Mouse (Mus musculus) inflammation-experienced regulatory T-cells, adult 6 months (primary cell): ENCODE data around the gene Abhd14b. TPM values are rescaled to one million over a fixed set of nuclear protein-coding genes. Genes with fewer than 3 reads are reported as not detected.

Experiments
- ATAC-seq: one replicate; pipeline ENCODE4 v1.8.0; 2017
- polyA plus RNA-seq, 3 experiments: library from polyadenylated mRNA; unstranded; fragments of 100-300 nt; shearing (Covaris generic); gene quantifications; one replicate each; pipeline ENCODE4 v1.2.1; 2017

Gene Abhd14b
- polyA plus RNA-seq = 10 to 100 TPM in 2 of 3 experiments, 1 to 10 TPM in 1; 6.3 to 17.6 (median 12.6) TPM

DNA sequence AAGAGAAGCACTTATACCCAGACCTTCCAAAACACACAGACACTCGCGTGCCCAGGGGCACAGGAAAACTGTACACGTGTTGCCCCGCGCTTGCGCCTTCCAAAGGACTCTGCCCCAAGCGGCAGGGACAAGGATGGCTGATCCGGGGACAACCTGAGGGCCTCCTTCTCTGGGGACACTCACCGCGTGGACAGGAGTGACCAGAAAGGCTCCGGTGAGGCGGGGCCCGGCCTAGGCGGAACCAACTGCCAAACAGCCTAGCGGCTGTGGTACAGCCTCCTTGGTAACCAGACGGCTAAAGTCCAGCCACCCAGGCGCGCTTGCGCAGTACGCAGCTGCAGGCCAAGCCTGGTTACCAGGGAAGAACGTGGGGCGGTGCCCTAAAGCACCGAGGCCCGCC lies at the start of gene Abhd14b, which contains the start of gene Abhd14a:
Gene Abhd14b (plus strand): TSS at position 112 of the 400 bp plus-strand sequence.
Gene Abhd14a (minus strand): TSS at position 331 of the 400 bp plus-strand sequence.
- ATAC-seq = peak; percentile 74

DNA sequence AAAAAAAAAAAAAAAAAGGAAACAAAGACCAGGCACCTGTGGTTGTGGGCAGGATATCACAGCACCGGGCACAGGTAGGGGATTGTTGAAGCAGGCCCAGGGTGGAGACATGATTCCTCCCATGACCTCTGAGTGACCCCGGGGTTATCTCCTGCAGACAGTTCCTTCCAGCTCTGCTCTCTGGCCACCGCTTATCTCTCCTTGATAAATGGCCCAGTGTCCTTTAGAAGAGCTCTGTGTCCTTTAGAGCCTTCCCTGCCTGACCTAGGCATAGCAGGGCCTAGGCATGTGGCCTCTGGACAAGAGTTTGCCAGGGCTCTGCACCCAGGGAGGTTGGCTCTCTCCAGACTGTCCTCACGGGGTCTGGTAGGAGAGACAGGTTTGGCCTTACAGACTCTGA lies 49.5 kb upstream of the Abhd14b start:
- no peak for ATAC-seq

DNA sequence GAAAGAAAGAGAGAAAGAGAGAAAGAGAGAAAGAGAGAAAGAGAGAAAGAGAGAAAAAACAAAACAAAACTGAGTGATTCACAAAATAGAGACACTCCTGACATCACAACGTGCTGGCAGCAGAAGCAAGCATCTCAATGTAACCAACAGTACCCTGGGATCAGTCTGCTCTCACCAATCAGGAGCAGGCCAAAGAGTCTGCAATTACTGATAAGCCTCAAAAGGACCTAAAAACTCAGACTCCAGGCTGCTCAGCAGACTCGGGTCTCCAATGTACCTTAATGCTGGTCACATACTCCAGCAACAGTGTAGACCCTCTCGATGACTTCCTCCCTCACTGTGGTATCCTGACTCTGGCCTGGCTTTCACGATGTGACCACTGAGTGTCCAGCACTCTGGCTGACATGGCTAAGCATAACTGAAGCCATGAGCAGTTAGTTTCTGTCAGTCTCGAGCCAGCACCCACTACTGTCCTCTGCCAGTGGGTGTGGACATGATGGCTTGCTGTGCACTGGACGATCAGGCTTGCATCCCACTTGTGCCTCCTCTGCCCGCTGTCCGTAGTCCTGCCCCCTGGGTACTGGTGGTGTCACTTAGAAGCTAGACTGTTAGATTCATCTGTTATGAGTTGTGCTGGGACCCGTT lies 48.5 kb upstream of the Abhd14b start:
- no peak for ATAC-seq

DNA sequence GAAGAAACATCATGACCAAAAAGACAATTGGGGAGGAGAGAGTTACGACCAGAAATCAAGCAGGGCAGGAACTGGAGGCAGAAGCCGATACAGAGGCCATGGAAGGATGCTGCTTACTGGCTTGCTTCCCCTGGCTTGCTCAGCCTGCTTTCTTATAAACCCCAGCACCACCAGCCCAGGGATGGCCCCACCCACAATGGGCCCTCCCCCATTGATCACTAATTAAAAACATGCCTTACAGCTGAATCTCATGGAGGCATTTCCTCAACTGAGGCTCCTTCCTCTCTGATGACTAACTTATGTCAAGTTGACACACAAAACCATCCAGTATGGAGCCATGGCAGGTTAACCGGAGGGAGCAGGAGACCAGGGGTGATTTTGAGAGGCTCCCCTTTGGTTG lies 47.5 kb upstream of the Abhd14b start:
- no peak for ATAC-seq

DNA sequence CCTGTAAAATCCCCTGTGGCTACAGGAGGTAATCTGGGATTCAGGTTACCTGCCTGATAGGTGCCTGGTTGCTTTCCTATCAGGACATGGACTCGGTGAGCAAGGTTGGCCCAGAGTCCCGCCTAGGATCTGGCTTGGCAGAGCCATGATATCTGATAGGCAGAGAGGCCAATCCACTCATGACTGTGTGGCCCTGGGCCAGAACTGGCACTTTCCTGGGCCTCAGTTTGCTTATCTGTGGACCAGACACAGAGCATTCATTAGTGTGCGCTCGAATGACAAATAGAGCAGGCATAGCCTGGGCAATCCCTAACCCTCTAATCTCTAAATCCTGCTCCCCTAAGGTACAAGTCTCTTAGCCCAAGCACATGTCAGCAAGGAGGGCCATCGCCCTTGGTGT lies 45.1 kb upstream of the Abhd14b start:
- ATAC-seq = no peak

DNA sequence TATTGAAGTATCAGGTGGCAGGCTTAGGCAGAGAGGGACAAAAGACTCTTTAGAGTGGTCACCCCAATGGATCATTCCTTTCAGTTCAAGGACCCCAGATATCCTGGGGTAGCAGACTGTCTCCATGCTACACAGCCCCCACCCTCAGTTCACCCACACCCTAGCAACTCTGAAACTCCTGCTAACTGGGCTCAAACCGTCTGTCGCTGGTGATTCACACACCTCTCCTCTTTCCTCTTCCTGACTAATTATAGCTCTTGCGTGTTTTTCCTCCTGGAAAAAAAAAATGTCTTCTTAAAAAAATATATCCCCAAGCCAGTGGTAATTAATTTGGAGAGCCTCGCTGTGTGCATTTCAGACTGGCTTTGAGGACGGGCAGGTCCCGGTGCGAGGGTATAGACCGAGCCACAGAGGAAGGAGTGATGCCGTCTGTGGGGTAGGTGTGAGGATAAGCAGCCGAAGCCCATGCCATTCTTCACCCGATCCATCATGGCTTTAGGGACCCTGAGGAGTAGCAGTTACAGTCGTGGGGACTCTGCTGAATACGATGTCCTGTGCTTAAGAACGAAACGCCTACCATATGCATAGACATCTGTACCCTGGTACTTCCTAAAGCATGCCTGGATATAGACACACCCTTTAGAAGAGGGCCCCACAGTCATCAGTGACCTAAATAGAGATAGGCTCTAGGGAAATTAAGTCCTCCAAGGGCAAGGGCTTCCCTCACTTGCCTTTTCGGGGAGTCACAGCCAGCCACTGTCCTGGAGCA lies 44.5 kb upstream of the Abhd14b start:
- ATAC-seq = no peak

DNA sequence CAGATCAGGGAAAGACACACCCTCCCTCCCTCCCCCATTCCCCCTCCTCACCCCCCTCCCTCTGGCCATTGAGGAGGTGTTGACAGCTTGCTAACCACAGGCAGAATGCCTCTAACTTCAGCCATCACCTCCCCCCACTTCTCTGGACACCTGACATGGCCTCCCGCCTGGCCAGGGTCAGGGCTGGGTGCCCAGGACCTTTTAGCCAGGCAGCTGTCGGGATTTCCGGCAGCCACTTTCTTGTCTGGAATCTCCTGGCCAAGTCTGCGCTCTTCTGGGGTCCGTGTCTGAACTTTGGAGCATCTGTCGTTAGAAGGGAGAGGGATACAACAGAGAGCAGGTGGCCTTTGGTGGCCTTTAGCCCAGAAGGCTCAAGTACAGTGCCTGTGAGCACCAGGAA lies 42.0 kb upstream of the Abhd14b start:
- no peak for ATAC-seq

DNA sequence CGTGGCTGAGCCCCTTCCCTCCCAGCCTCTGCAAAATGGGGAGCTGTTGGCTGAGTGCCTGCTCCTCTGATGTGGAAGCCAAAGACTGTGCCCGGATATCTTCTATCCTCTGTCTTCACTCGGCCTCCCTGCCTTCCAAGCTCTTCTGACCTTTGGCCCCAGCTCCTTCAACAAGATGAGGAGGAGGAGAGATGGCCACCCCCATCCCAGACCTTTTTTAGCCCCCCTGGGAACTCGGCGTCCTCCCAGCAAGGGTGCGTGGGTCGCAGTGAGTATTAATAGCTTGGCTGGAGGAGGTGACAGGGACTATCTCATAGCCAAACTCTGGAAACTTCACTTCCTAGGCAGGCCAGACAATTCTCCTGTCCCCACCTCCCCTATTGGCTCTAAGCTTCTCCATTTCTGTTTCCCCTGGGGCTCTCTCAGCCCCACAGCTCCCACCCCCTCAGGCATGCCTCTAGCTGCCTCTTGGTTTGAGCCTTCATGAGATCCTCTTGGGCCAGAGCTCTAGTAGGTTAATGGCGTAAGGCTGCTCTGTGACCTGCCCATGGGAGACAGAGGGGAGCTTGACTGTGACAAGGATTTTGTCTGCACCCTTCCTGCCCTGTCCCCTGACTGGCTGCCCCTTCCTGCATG lies 40.7 kb upstream of the Abhd14b start:
- no peak for ATAC-seq

DNA sequence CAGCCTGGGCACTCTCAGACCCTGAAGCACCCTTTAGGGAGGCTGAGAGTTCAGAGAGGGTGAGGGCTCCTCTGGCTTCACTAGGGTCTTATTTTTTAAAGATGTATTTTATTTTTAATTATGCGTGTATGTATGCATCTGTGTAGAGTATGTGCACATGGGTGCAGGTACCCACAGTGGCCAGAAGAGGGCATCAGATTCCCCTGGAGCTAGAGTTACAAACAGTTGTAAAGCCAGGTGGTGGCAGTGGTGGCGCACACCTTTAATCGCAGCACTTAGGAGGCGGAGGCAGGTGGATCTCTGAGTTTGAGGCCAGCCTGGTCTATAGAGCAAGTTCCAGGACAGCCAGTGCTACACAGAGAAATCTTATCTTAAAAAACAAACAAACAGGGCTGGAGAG lies 38.2 kb upstream of the Abhd14b start:
- ATAC-seq = no peak

DNA sequence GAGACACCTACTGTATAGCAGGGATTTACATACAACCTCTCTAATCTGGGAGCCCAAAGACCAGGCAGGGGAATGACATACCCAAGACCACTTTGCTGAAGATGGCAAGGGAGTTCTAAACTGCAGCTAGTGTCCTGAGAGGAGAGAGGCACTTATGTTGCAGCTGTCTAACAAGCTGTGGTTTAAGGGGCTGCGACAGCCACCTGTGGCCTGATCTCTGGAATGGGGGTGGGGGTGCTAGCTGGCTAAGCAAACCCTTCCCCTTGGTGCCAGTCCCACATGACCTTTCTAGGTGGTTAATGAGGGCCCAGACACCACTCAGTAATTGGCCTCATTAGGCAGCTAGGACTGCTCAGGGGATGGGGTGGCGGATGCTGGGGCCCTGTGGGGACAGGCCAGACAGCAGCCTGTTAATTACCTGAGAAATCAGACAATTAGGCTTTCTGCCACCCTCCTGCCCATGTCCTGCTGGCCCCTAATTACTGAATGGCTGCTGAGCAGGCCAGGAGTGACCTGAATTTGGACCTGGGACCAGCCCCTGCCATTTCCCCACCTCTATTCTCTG lies 37.1 kb upstream of the Abhd14b start:
- no peak for ATAC-seq

DNA sequence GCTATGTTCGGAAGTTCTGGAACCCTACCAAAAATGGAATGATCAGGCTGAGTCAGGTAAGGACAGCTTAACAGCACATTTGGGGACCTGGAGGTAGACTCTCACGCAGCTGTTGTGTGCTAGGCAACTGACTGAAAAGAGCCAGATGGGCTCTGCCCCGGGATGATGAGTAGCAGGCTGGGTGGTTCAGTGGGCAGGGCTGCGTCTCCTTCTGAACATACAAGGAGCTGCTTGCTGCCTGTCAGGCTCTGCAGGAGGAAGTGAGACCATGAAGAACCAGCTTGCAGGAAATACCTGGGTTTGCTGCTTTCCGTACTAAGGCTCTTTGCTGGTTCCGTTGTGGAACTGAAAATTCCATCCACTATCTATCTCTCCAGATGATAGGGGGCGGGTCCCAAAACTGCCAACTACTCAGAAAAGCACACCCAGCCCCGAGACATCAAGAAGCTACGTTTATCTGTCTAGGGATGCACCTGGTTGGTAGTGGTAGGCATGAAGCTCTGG lies 36.1 kb upstream of the Abhd14b start:
- no peak for ATAC-seq

DNA sequence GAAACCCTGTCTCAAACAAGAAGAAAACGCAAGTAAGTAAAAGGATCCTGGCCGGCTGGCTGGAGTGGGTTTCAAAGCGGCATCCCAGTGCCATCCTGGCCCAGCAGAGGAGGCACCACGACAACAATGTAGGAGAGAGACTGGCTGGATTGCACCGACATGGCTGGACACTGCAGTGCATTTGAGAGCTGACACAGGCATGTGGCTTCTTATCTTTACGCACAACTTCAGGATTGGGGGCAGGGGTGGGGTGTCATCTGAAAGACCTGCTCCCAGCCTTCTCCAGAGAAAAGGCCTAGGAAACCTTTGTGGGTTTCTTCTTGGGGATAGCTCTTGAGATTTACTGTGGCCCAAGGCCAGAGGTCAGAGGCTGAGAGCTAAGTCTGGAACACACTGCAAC lies 35.5 kb upstream of the Abhd14b start:
- no peak for ATAC-seq

DNA sequence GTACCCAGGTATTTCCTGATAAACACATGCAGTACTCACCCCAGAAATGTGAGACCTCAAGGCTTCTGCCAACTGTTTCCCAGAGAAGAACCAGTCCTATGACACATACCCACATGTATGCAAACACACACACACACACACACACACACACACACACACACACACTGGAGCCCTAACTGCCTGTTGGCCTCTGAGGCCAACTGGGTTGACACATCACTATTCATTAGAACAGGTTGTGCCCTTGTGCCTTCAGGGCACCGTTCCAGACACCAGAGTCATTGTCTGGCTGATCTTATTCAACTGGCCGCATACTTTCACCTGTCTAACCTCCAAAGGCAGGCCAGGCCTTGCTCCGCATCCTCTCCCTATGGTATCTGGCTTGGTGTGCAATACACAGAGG lies 35.0 kb upstream of the Abhd14b start:
- ATAC-seq = no peak

DNA sequence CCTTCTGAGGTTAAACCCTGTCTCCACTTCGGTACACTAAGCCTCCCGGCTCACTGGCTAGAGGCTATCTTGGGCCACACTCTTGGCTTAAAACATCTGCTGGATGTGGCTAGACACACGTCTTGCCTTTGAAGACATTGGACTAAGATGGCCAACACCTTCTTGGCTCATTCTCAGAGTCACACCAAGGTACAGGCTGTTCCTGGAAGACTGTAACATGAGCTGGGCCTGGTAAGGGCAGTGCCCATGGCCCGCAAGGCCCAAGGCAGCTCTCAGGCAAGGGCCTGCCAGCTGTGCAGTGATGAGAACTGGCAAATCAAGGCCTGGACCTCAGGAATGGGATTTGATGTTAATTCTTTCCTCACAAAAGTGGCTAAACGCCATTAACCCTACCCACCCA lies 33.7 kb upstream of the Abhd14b start:
- ATAC-seq = no peak

DNA sequence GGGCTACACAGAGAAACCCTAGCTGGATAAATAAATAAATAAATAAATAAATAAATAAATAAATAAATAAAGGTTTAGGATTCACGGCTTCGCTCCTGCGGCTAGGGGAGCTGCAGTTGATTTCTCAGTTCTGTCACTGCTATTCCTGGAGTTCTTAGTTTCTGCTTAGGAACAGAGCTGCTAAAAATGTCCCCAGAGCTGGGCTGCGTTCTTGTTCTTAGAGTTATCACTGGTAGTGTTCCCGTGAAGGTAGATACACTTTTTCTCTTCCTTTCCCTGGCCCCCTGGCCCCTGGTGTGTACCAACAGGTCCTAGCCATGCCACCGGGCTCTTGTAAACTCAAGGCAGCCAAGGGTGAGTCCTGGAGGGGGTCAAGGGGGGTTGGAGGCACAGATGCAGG lies 30.4 kb upstream of the Abhd14b start:
- no peak for ATAC-seq

DNA sequence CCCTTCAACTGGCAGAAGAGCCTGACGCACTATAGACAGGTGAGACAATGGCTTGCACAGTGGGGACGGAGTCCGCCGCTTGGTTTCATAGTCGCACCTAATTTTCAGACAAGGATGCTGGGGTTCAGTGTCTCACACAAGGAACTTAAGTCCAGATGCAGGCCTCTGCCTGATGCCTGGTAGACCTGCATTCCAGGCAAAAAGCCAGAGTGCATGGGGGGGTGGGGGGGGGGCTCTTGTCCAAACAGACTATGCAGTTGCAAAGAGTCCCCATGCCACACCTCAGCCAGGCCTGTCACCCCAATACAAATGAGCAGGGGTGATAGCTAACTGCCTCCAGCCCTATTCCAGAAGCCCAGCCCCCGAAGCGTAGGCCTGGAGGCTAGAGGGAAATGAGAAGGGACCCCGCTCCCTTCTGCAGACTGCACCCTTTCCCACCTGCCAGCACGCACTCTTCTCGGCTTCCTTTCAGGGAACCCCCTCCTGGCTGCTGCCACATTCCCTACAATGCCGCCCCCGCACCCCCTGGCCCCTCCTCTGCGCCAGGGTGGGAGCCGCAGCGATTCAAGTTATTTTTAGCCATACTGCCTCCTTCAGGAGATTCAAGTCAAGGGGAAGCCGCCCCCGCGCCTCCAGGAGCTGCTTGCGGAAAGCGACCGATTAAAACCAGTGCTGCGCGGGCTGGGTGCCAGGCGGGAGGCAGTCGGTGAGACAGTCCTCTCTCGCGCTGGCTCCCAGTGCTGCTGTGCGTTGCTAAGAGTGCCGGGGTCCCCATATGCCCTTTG lies 29.2 kb upstream of the Abhd14b start:
- ATAC-seq = no peak

DNA sequence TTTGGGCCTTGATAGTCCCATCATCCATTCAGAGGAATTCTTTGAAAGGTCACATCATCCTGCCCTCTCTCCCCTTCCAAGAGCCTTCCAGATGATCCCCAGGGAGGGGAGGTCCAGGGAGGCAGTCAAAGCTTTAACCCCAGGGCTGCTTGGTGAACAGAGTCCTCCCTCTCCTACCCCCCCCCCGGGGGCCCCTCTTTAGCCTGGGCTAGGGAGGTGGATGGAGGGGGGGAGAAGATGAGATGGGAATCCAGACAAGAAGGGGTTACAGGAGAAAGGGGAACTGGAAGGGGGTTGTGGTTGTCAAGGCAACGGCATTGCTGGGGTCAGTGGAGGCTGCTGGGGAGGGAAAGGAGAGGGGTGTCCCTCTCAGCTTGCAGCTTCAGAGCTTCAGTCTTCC lies 26.7 kb upstream of the Abhd14b start:
- no peak for ATAC-seq

DNA sequence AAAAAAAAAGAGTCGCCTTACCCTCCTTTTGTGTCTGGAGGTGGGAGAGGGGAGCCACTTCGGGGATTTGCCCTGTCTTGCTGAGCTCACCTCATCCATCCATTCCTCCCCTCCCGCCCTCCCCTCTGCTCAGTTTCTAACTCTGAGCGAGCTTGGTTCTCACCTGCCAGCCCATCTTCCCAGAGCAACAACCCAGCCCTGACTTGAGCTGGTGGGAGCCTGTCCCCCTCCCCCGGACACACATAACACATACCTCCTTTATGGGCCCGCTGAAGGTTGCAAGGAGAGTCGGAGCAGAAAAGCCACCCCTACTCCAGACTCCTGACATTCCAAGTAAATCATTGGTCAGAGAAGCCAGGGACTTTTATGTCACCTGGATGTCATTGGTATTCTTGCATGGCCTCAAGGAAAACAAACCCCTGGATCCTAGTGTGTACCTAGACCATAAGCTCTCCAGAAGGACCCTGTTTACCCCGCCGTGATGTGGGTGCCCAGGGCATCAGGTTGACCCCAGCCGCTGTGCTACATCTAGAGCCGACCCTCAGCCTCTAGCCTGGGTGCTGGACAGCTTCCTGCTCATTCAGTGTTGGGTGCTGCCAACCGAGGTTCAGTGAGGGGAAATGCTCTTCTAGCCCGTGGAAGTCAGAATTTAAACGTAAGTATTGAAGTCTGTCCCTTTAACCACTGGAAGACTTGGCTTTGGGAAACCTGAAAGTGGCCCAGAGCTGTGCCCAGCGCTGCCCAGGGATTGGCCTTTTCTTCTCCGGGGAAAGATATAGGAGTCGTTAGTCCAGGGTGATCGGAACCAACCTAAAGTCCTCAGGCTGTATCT lies 26.0 kb upstream of the Abhd14b start:
- no peak for ATAC-seq

DNA sequence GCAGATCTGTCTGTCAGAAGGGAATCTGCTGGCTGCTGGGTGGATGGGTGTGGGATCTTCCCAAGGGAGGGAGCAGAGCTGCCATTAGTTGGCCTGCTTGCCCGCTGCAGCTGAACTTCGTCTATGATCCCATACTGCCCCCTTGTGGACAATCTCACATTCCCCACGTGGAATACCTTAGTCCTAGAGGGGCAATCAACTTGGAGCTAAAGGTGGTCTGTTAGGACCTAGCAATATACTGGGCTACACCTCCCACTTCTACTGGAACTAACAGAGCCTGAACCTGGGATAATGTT lies 25.4 kb upstream of the Abhd14b start:
- peak; percentile 64 for ATAC-seq

DNA sequence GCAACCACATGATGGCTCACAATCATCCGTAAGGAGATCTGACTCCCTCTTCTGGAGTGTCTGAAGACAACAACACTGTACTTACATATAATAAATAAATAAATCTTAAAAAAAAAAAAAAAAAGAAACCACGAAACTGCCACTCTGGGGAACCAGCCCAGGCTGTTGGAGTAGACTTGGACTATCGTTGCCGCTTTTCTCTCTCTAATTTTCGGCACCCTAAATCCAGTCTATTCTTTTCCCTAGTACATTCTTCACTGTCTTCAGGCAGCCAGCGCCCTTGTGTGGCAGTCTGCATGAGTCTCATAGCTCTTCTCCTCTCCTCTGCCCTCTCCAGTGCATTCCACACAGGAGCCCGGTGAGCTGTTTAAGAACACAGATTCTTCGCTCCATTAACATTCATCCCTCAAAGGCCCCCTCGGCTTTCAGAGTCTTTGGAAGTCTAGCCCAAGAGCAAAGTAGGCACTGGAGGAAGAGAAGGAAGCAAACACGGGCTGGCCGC lies 18.5 kb upstream of the Abhd14b start:
- ATAC-seq = peak; percentile 6

DNA sequence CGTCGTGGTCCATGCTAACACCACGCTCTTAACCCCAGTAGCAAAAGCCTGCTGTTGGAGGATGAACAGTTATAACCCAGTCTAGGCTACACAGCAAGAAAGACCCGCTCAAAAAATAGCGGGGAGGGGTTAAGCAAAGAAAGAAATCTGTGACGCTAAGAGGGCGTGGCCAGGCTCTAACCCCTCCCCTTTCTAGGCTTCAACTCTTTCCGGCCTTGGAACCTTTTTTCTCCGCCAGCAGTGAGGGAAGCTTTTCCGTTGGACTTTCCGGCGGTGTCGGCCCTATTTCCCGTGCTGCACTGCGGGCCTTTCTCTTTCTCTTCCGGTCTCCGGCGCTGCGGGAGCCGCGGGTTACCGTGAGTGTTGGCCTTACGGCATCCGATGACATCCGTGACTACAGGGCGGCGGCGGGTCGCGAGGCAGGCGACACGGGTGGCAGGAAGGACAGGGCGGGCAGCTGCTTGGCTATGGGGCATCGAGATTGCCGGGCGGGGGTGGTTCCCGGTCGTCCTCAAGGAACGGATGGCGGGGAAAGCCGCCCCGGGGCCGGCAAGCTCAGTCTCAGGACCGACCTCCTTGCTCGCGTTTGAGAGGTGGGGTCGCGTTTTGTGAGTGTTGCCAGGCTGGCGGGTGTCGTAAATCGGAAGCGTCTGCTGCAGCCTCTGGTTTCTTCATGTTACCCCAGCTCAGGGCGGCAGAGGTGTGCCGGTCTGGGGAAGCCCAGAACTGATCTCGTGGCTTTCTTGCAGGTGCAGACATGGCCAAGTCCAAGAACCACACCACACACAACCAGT lies 17.8 kb upstream of the Abhd14b start, which contains the start of gene Rpl29:
Gene Rpl29 (plus strand): TSS at position 234 of the 794 bp plus-strand sequence.
- peak; percentile 94 for ATAC-seq
